Mouse (Mus musculus) thymus, adult 2 months (tissue): Measurements from ENCODE around the gene Dnajc8. TPM values are rescaled to one million over a fixed set of nuclear protein-coding genes. Genes with fewer than 3 reads are reported as not detected.

Source experiments
- DNase-seq: peaks from one replicate; pipeline ENCODE4 v3.0.0; 2021
- H3K27ac ChIP-seq: fragments of 200-500 bp; 2 replicates; pipeline ENCODE4 v1.5.1; 2012; ENCODE audit warnings: low read length, control low read depth; ENCODE audit not compliant: control insufficient read depth, insufficient read depth
- H3K27me3 ChIP-seq: fragments of 200-500 bp; 2 replicates; pipeline ENCODE4 v1.6.1; 2012; ENCODE audit warnings: mild to moderate bottlenecking, low read length, moderate library complexity, mixed read lengths; ENCODE audit not compliant: control insufficient read depth, insufficient read depth
- H3K36me3 ChIP-seq: fragments of 200-500 bp; 2 replicates; pipeline ENCODE4 v1.6.1; 2012; ENCODE audit warnings: mild to moderate bottlenecking, low read length, moderate library complexity; ENCODE audit not compliant: control insufficient read depth, insufficient read depth
- H3K4me1 ChIP-seq: fragments of 200-500 bp; replicated peaks from 2 replicates; pipeline ENCODE4 v1.6.1; 2012; ENCODE audit warnings: low read length; ENCODE audit not compliant: control insufficient read depth, insufficient read depth
- H3K4me3 ChIP-seq: fragments of 200-500 bp; 2 replicates; pipeline ENCODE4 v1.5.1; 2012; ENCODE audit warnings: mild to moderate bottlenecking, low read length, control low read depth, moderate library complexity; ENCODE audit not compliant: control insufficient read depth, insufficient read depth
- CTCF ChIP-seq: fragments of 200-500 bp; IDR thresholded peaks from 2 replicates; pipeline ENCODE4 v1.5.1; 2012; ENCODE audit warnings: mild to moderate bottlenecking, control low read depth, low read length, moderate library complexity, borderline replicate concordance; ENCODE audit not compliant: control insufficient read depth, poor library complexity, insufficient read depth; ENCODE audit errors: extremely low read depth
- POLR2A ChIP-seq: fragments of 200-500 bp; IDR thresholded peaks from 2 replicates; pipeline ENCODE4 v1.6.1; 2012; ENCODE audit warnings: mild to moderate bottlenecking, low read length, control low read depth, moderate library complexity; ENCODE audit not compliant: control insufficient read depth, poor library complexity, insufficient read depth; ENCODE audit errors: extremely low read depth
- WGBS: fragments of 180-500 bp; shearing (Covaris S2); methylation state at CpG from one replicate; pipeline ENCODE4 v1.1.7; 2018; 5-methylcytosine and 5-hydroxymethylcytosine counted together
- polyA plus RNA-seq: library from polyadenylated mRNA; depleted of rRNA; stranded (reverse); fragments of >200 nt; gene quantifications from 2 replicates; pipeline ENCODE4 v1.2.3, GENCODE M21; 2012; rRNA removed

The Dnajc8 gene
- polyA plus RNA-seq: 45.6 and 46.4 TPM in 2 replicates

- Histone ChIP-seq H3K4me1 (peaks cover 13% of the 10 kb centered on the region), H3K27ac (no peak within 1 kb of the TSS), H3K4me3 (peak within 1 kb of the TSS; percentile 84), H3K36me3 (peaks cover 10% of the 10 kb centered on the region; the same call in 1 of the 2 replicates), H3K27me3 (no peaks in the 10 kb centered on the region)
- peak; percentile 96 for DNase-seq
- under 1% methylated on average over 60 of the region's 60 CpGs for WGBS
- TF ChIP-seq CTCF (no peak), POLR2A (peak; percentile 74; the same call in 1 of the 2 replicates)
Measured at GRCm38 (mm10) chr4:132535406-132536121, at the start of gene Dnajc8. Dnajc8 (plus strand) TSS chr4:132535550.

GRCm38 (mm10) chr4:132488521-132488920, 46.8 kb upstream of the Dnajc8 start:
- whole genome bisulfite sequencing: 97% methylated on average over 3 of the region's 3 CpGs
- no peak for DNase-seq
- H3K4me1 ChIP-seq: no peaks in the 10 kb centered on the region
- no peaks in the 10 kb centered on the region for H3K36me3 ChIP-seq
- TF ChIP-seq POLR2A (no peak), CTCF (no peak)
- no peak overlapping the region for H3K27ac ChIP-seq
- H3K4me3 ChIP-seq: no peak overlapping the region
- H3K27me3 ChIP-seq: no peaks in the 10 kb centered on the region

- Histone ChIP-seq H3K27me3 (no peaks in the 10 kb centered on the region), H3K4me1 (no peaks in the 10 kb centered on the region), H3K27ac (no peak overlapping the region), H3K4me3 (no peak overlapping the region), H3K36me3 (no peaks in the 10 kb centered on the region)
- no peak for DNase-seq
- TF ChIP-seq POLR2A: no peak
- TF ChIP-seq CTCF: no peak
- WGBS: 92% methylated on average over 6 of the region's 6 CpGs
Measured at GRCm38 (mm10) chr4:132488976-132489375, 46.4 kb upstream of the Dnajc8 start.

- no peak overlapping the region for H3K27ac ChIP-seq
- no peak for DNase-seq
- H3K4me3 ChIP-seq: no peak overlapping the region
- H3K36me3 ChIP-seq: no peaks in the 10 kb centered on the region
- no peaks in the 10 kb centered on the region for H3K27me3 ChIP-seq
- TF ChIP-seq CTCF (no peak), POLR2A (no peak)
- 53% methylated on average over 15 of the region's 15 CpGs for WGBS
- no peaks in the 10 kb centered on the region for H3K4me1 ChIP-seq
Measured at GRCm38 (mm10) chr4:132490273-132491010, 44.9 kb upstream of the Dnajc8 start.

GRCm38 (mm10) chr4:132491057-132491456, 44.3 kb upstream of the Dnajc8 start:
- no peak overlapping the region for H3K4me3 ChIP-seq
- DNase-seq: no peak
- TF ChIP-seq POLR2A (no peak), CTCF (no peak)
- no peaks in the 10 kb centered on the region for H3K27me3 ChIP-seq
- H3K36me3 ChIP-seq: no peaks in the 10 kb centered on the region
- 72% methylated on average over 8 of the region's 8 CpGs for WGBS
- no peak overlapping the region for H3K27ac ChIP-seq
- H3K4me1 ChIP-seq: no peaks in the 10 kb centered on the region

GRCm38 (mm10) chr4:132491748-132492147, 43.6 kb upstream of the Dnajc8 start:
- WGBS: 94% methylated on average over 6 of the region's 6 CpGs
- peaks cover 2% of the 10 kb centered on the region; the same call in 1 of the 2 replicates for H3K36me3 ChIP-seq
- no peaks in the 10 kb centered on the region for H3K4me1 ChIP-seq
- H3K27ac ChIP-seq: no peak overlapping the region
- DNase-seq: no peak
- TF ChIP-seq CTCF (no peak), POLR2A (no peak)
- no peaks in the 10 kb centered on the region for H3K27me3 ChIP-seq
- H3K4me3 ChIP-seq: no peak overlapping the region
